Mouse (Mus musculus) olfactory bulb, adult 2 months (tissue): ENCODE data around the gene Olfr533.
"Not testable (repeated sequence)": the region's sequence is repeated elsewhere in the genome, so short reads cannot be mapped to it uniquely, and the experiment has no call there.

Experiments
- CTCF ChIP-seq: fragments of 200-500 bp; IDR thresholded peaks from 2 replicates; pipeline ENCODE4 v1.5.1; 2012; ENCODE audit warnings: low read depth, mild to moderate bottlenecking, low read length, moderate library complexity; ENCODE audit not compliant: insufficient read depth
- POLR2A ChIP-seq: fragments of 200-500 bp; IDR thresholded peaks from 2 replicates; pipeline ENCODE4 v1.6.1; 2012; ENCODE audit warnings: mild to moderate bottlenecking, low read depth, low read length, moderate library complexity; ENCODE audit not compliant: insufficient read depth

GRCm38 (mm10) chr7:140463070-140463469 is at the start of gene Olfr533:
- TF ChIP-seq CTCF, POLR2A: not testable (repeated sequence)
